Mouse (Mus musculus): ENCODE measurements around the gene Pdzrn3. TPM values are rescaled to one million over a fixed set of nuclear protein-coding genes. Genes with fewer than 3 reads are reported as not detected.

Pdzrn3 gene
- total and polyA plus RNA-seq, 3 experiments, result 0.08 TPM; not detected in 2

DNA sequence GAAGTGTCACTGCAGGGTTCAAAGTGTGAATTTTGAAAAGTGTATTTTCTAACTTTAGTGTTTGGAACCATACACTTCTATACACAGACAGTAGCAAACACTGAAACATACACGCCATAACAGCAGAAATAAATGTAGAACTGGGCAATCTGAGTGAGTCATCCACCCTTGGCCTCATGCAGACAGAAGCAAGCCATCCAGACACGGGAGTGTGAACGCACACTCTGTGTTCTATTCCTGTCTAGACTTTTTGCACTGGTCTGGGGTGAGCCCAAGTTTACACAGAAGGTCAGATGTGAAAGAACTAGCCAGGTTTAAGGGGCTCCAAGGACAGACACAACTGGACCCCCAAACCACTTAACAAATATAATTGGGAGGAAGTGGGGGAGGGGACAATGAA is 57.3 kb downstream of the Pdzrn3 start:
- no peaks in the 10 kb centered on the region for H3K36me3 ChIP-seq (ENCODE audit: control insufficient read depth in 1 of 2, insufficient read depth in 2 of 2, low read length in 2 of 2)

GRCm38 (mm10) chr6:101319374-101319967 is 58.2 kb downstream of the Pdzrn3 start:
- no peak for DNase-seq (ENCODE audit: low read depth, low spot score)
- Histone ChIP-seq H3K36me3 (ENCODE audit: control insufficient read depth in 1 of 2, insufficient read depth in 2 of 2, low read length in 2 of 2) (no peaks in the 10 kb centered on the region), H3K27me3 (ENCODE audit: control insufficient read depth in 1 of 2, insufficient read depth in 2 of 2, low read length in 2 of 2) (no peaks in the 10 kb centered on the region; a peak in 1 of 4 replicates), H3K9ac (ENCODE audit: control insufficient read depth, low read depth, low read length, poor library complexity, severe bottlenecking) (no peak overlapping the region), H3K4me3 (ENCODE audit: control insufficient read depth in 1 of 2, insufficient read depth in 1 of 2, low read depth in 2 of 2, low read length in 2 of 2) (no peak overlapping the region), H3K4me1 (ENCODE audit: control insufficient read depth in 1 of 2, insufficient read depth in 2 of 2, low read length in 2 of 2) (no peaks in the 10 kb centered on the region), H3K27ac (ENCODE audit: control insufficient read depth, low read depth, low read length) (no peak overlapping the region), H3K9me3 (replicated peaks; ENCODE audit: insufficient read depth, low read length) (no peaks in the 10 kb centered on the region), H3K79me2 (ENCODE audit: control insufficient read depth, insufficient read depth, low read length, poor library complexity) (no peaks in the 10 kb centered on the region)
- TF ChIP-seq MYB (IDR thresholded peaks at IDR 0.05; ENCODE audit: low read depth, low read length), result no peak
- no peak for TF ChIP-seq TAL1 (IDR thresholded peaks at IDR 0.05; ENCODE audit: low read length)
- TF ChIP-seq MXI1 (IDR thresholded peaks at IDR 0.05; ENCODE audit: low read depth, low read length), result no peak
- no peak for TF ChIP-seq ETS1 (IDR thresholded peaks at IDR 0.05; ENCODE audit: low read depth, low read length)
- TF ChIP-seq MAZ (IDR thresholded peaks at IDR 0.05; ENCODE audit: low read depth, low read length), result no peak

More for the DNA sequence above, 57.3 kb downstream of the Pdzrn3 start:
- H3K4me1 ChIP-seq (ENCODE audit: control insufficient read depth in 1 of 2, insufficient read depth in 2 of 2, low read length in 2 of 2), result no peaks in the 10 kb centered on the region
- no peak overlapping the region for H3K9ac ChIP-seq (ENCODE audit: control insufficient read depth, low read depth, low read length, poor library complexity, severe bottlenecking)
- no peak overlapping the region for H3K4me3 ChIP-seq (ENCODE audit: control insufficient read depth in 1 of 2, insufficient read depth in 1 of 2, low read depth in 2 of 2, low read length in 2 of 2)
- DNase-seq (ENCODE audit: low read depth, low spot score), result no peak
- TF ChIP-seq USF1 (IDR thresholded peaks at IDR 0.05; ENCODE audit: low read depth, low read length) (no peak), MAZ (IDR thresholded peaks at IDR 0.05; ENCODE audit: low read depth, low read length) (no peak), NRF1 (IDR thresholded peaks at IDR 0.05; ENCODE audit: insufficient read depth, low read depth, low read length, poor library complexity, severe bottlenecking) (no peak), MEF2A (IDR thresholded peaks at IDR 0.05; ENCODE audit: extremely low read depth, insufficient replicate concordance, low read depth, low read length, poor library complexity, severe bottlenecking) (no peak), UBTF (IDR thresholded peaks at IDR 0.05; ENCODE audit: borderline replicate concordance, insufficient read depth, low read depth, low read length) (no peak), EP300 (IDR thresholded peaks at IDR 0.05; ENCODE audit: low read depth in 1 of 2, low read length in 2 of 2) (no peak), GATA1 (IDR thresholded peaks at IDR 0.05; ENCODE audit: low read depth, low read length) (no peak), MYC (IDR thresholded peaks at IDR 0.05; ENCODE audit: low read depth, low read length) (no peak), CTCF (IDR thresholded peaks at IDR 0.05 in 2 of 3, conservative IDR thresholded peaks at IDR 0.05 in 1 of 3; ENCODE audit: control insufficient read depth in 1 of 3, insufficient read depth in 1 of 3, low read depth in 2 of 3, low read length in 3 of 3, poor library complexity in 1 of 3, severe bottlenecking in 1 of 3) (no peak), ZKSCAN1 (IDR thresholded peaks at IDR 0.05; ENCODE audit: low read depth, low read length) (no peak), POLR2A (IDR thresholded peaks at IDR 0.05; ENCODE audit: control insufficient read depth in 1 of 2, insufficient read depth in 1 of 2, low read depth in 1 of 2, low read length in 2 of 2, poor library complexity in 1 of 2) (no peak), CHD2 (IDR thresholded peaks at IDR 0.05; ENCODE audit: low read length) (no peak), JUND (IDR thresholded peaks at IDR 0.05; ENCODE audit: low read depth, low read length) (no peak), GABPA (IDR thresholded peaks at IDR 0.05; ENCODE audit: low read depth, low read length) (no peak), SMC3 (IDR thresholded peaks at IDR 0.05; ENCODE audit: low read depth, low read length) (no peak), TCF12 (IDR thresholded peaks at IDR 0.05; ENCODE audit: low read depth, low read length) (no peak), ZNF384 (IDR thresholded peaks at IDR 0.05; ENCODE audit: low read depth, low read length) (no peak)
- H3K27ac ChIP-seq (ENCODE audit: control insufficient read depth, low read depth, low read length), result no peak overlapping the region
- no peaks in the 10 kb centered on the region for H3K9me3 ChIP-seq (replicated peaks; ENCODE audit: insufficient read depth, low read length)
- H3K79me2 ChIP-seq (ENCODE audit: control insufficient read depth, insufficient read depth, low read length, poor library complexity), result no peaks in the 10 kb centered on the region
- H3K27me3 ChIP-seq (ENCODE audit: control insufficient read depth in 1 of 2, insufficient read depth in 2 of 2, low read length in 2 of 2), result no peaks in the 10 kb centered on the region; a peak in 1 of 4 replicates
